Mouse (Mus musculus) lung, postnatal 10 days (tissue): ENCODE results near the gene Pfn3.

Experiments
- DNase-seq: peaks from one replicate; pipeline ENCODE4 v3.0.0; 2021

Gene Pfn3

GRCm38 (mm10) chr13:55429226-55429888 lies 14.3 kb upstream of the Pfn3 start:
- DNase-seq = peak; percentile 85

- DNase-seq = no peak
These were observed 11.6 kb upstream of the Pfn3 start, which contains the start of gene F12 for GRCm38 (mm10) chr13:55426613-55427012. TSS of gene F12 (minus strand) at chr13:55426793.

- peak; percentile 82 for DNase-seq
These were observed 6.1 kb upstream of the Pfn3 start for GRCm38 (mm10) chr13:55420933-55421800.

GRCm38 (mm10) chr13:55420018-55420932 lies 5.2 kb upstream of the Pfn3 start:
- peak; percentile 16 for DNase-seq

- DNase-seq = no peak
These were observed 4.1 kb upstream of the Pfn3 start for GRCm38 (mm10) chr13:55419142-55419541.

GRCm38 (mm10) chr13:55418004-55418403 lies 3.0 kb upstream of the Pfn3 start:
- DNase-seq = peak; percentile 94

- DNase-seq = no peak
These were observed 1.7 kb downstream of the Pfn3 start for GRCm38 (mm10) chr13:55413333-55413732.

GRCm38 (mm10) chr13:55412643-55413307 lies 2.3 kb downstream of the Pfn3 start:
- DNase-seq = no peak

- DNase-seq = no peak
These were observed 3.2 kb downstream of the Pfn3 start for GRCm38 (mm10) chr13:55411826-55412225.

- DNase-seq = no peak
These were observed 6.4 kb downstream of the Pfn3 start for GRCm38 (mm10) chr13:55408546-55409120.

GRCm38 (mm10) chr13:55407341-55407740 lies 7.7 kb downstream of the Pfn3 start:
- DNase-seq = no peak

- DNase-seq = no peak
These were observed 9.1 kb downstream of the Pfn3 start for GRCm38 (mm10) chr13:55405783-55406390.

- DNase-seq = peak; percentile 85
These were observed 9.9 kb downstream of the Pfn3 start for GRCm38 (mm10) chr13:55404853-55405782.

- no peak for DNase-seq
These were observed 10.8 kb downstream of the Pfn3 start for GRCm38 (mm10) chr13:55403935-55404852.

GRCm38 (mm10) chr13:55403266-55403665 lies 11.8 kb downstream of the Pfn3 start:
- DNase-seq = no peak

GRCm38 (mm10) chr13:55400039-55400346 lies 15.0 kb downstream of the Pfn3 start:
- DNase-seq = no peak

- DNase-seq = no peak
These were observed 15.6 kb downstream of the Pfn3 start for GRCm38 (mm10) chr13:55399300-55400038.

- DNase-seq = no peak
These were observed 16.9 kb downstream of the Pfn3 start, which contains the start of gene Slc34a1 for GRCm38 (mm10) chr13:55398088-55398487. TSS of gene Slc34a1 (plus strand) at chr13:55398187.

GRCm38 (mm10) chr13:55392933-55393332 lies 22.1 kb downstream of the Pfn3 start:
- no peak for DNase-seq
